Mouse (Mus musculus): ENCODE measurements around the gene Ftsj1.

DNA sequence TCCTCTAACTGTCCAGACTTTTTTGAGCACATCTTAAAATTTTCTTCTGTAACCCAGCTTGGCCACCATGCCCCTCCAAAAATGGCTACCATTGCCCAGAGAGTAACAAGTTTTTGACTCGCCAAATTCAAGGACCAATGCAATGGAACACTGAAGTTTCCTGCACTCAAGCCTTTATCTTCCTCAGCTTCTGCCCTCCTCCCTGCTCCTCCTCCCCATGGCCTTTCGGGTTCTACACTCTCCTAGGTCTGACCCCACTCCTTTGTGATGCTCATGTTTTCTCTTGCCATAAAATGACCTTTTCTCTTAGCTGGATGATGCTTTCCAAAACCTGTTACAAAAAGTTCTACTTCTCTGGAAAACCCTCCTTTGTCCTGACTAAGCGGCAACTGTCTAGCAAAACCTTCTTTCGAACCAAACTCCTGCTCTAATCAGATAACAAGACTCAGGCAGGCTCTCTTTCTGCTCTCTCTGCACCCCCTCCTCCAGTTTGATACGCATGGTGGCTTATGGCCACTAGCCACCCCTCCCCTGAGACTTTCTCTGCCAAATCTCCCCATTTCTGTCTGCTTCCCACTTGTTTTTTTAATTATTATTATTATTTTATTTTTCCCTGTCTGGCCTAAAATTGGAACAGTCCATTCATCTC is 11.1 kb upstream of the Ftsj1 start:
- TF ChIP-seq CHD2 (IDR thresholded peaks at IDR 0.05; ENCODE audit: low read depth, low read length) = no peak
- no peak for TF ChIP-seq ZC3H11A (IDR thresholded peaks at IDR 0.05; ENCODE audit: borderline replicate concordance, low read depth, low read length)

Data from ES-E14 (cell line).